ENCODE assay signal across 8 mouse cellular contexts in the genomic region with DNA sequence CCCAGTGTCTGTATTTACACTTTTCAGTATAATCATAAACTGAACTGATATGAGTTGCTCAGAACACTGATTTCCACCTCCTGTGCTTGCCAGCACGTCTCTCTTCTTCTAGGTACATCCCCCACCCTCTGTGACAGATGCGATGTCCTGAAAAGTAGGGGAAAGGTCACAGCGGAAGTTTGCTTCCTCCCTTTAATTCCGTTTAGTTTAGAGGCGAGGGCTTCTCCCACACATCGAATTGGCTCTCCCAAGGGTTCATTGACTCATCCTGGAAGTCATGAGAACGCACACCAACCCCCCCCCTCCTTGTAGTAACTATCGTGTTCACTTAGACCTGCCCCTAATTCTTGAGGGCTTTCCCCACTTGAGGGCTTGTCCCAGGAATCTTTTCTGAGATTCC. TPM values are rescaled to one million over a fixed set of nuclear protein-coding genes. Genes with fewer than 3 reads are reported as not detected.
DNase-seq lines count a peak whose midpoint lies in the region; ATAC-seq and TF ChIP-seq lines count a peak whose summit lies in the region.

No protein-coding gene starts in this region.

- TF ChIP-seq EP300 in stomach, postnatal 0 days (optimal IDR thresholded peaks at IDR 0.05) = no peak

- H3K4me1 ChIP-seq in liver, adult 2 months (ENCODE audit: control insufficient read depth, insufficient read depth, low read length) = peaks cover 10% of the 10 kb centered on the region
- 0 out of 2 replicates have a peak, but pooled peaks cover 3% of the 10 kb centered on the region for H3K4me1 ChIP-seq in stomach, postnatal 0 days (replicated peaks; ENCODE audit: control insufficient read depth, insufficient read depth)
- H3K4me1 ChIP-seq in hindbrain, embryonic 11.5 days (replicated peaks; ENCODE audit: control insufficient read depth, insufficient read depth, low read length) = no peaks in the 10 kb centered on the region

- H3K4me3 ChIP-seq in liver, adult 2 months (ENCODE audit: insufficient read depth, low read depth, low read length) = no peak overlapping the region
- no peak overlapping the region for H3K4me3 ChIP-seq in stomach, postnatal 0 days (ENCODE audit: low read depth, low read length)
- no peak overlapping the region for H3K4me3 ChIP-seq in hindbrain, embryonic 11.5 days (ENCODE audit: low read depth, low read length)

- peak overlapping the region; percentile 37; the same call in 1 of the 2 replicates for H3K9ac ChIP-seq in liver, adult 2 months (ENCODE audit: low read depth, low read length)
- H3K9ac ChIP-seq in stomach, postnatal 0 days (ENCODE audit: low read length) = no peak overlapping the region
- no peak overlapping the region for H3K9ac ChIP-seq in hindbrain, embryonic 11.5 days (ENCODE audit: low read depth, low read length)

- H3K4me2 ChIP-seq in stomach, postnatal 0 days (replicated peaks; ENCODE audit: low read depth) = peak overlapping the region; percentile 43
- H3K4me2 ChIP-seq in hindbrain, embryonic 11.5 days (replicated peaks; ENCODE audit: low read depth, low read length) = no peak overlapping the region

- H3K36me3 ChIP-seq in liver, adult 2 months (ENCODE audit: control insufficient read depth, insufficient read depth, low read length) = no peaks in the 10 kb centered on the region
- 0 out of 2 replicates have a peak, but pooled peaks cover 3% of the 10 kb centered on the region for H3K36me3 ChIP-seq in stomach, postnatal 0 days (ENCODE audit: control insufficient read depth, insufficient read depth, low read length)
- H3K36me3 ChIP-seq in hindbrain, embryonic 11.5 days (ENCODE audit: control insufficient read depth, insufficient read depth, low read length) = no peaks in the 10 kb centered on the region

- TF ChIP-seq POLR2A in liver, adult 2 months (IDR thresholded peaks at IDR 0.05; ENCODE audit: extremely low read depth, insufficient read depth, low read length) = no peak

- 0 out of 2 replicates have a peak overlapping the region, but pooled peaks have one; percentile 5 for H3K27ac ChIP-seq in liver, adult 2 months (replicated peaks; ENCODE audit: insufficient read depth, low read depth, low read length)
- no peak overlapping the region for H3K27ac ChIP-seq in stomach, postnatal 0 days (replicated peaks)
- no peak overlapping the region for H3K27ac ChIP-seq in hindbrain, embryonic 11.5 days (ENCODE audit: low read depth, low read length)

- WGBS in liver, adult 2 months = 1% methylated on average over 8 of the region's 8 CpGs
- 2% methylated on average over 8 of the region's 8 CpGs for WGBS in large intestine, adult 2 months
- WGBS in stomach, postnatal 0 days = 4% methylated on average over 8 of the region's 8 CpGs
- 18% methylated on average over 8 of the region's 8 CpGs for WGBS in hindbrain, embryonic 11.5 days

- H3K27me3 ChIP-seq in liver, adult 2 months (ENCODE audit: control insufficient read depth, insufficient read depth, low read length) = no peaks in the 10 kb centered on the region
- H3K27me3 ChIP-seq in stomach, postnatal 0 days (ENCODE audit: control insufficient read depth, insufficient read depth, low read length) = no peaks in the 10 kb centered on the region
- no peaks in the 10 kb centered on the region; the same call in 1 of the 2 replicates for H3K27me3 ChIP-seq in hindbrain, embryonic 11.5 days (ENCODE audit: control insufficient read depth, insufficient read depth, low read length)

- no peak for TF ChIP-seq CTCF in liver, adult 2 months (IDR thresholded peaks at IDR 0.05; ENCODE audit: low read depth, low read length)
- TF ChIP-seq CTCF in stomach, postnatal 0 days (IDR thresholded peaks at IDR 0.05; ENCODE audit: low read depth) = no peak

- no peak for ATAC-seq in stomach, postnatal 0 days (ENCODE audit: low FRiP score, low TSS enrichment)
- no peak for ATAC-seq in hindbrain, embryonic 11.5 days (ENCODE audit: low FRiP score)

- no peaks in the 10 kb centered on the region for H3K9me3 ChIP-seq in stomach, postnatal 0 days (ENCODE audit: control insufficient read depth, low read length)
- no peaks in the 10 kb centered on the region for H3K9me3 ChIP-seq in hindbrain, embryonic 11.5 days (ENCODE audit: control insufficient read depth, low read length)

- DNase-seq in liver, adult 2 months (ENCODE audit: extremely low read depth, low read depth, low spot score) = peak; percentile 50
- no peak for DNase-seq in liver
- DNase-seq in heart, adult 9 months (ENCODE audit: low spot score in 2 of 2) = peak; percentile 26 to 37
- peak; percentile 27 for DNase-seq in large intestine, adult 2 months (ENCODE audit: low read depth, low spot score)
- peak; percentile 23 for DNase-seq in stomach, postnatal 0 days (ENCODE audit: low spot score)
- no peak for DNase-seq in hindbrain, embryonic 11.5 days (ENCODE audit: low spot score)
- DNase-seq in spleen, postnatal 14 days (ENCODE audit: low spot score in 2 of 2) = no peak
- no peak for DNase-seq in gastrocnemius, postnatal 25 days

- H3K79me2 ChIP-seq in liver, adult 2 months (ENCODE audit: control insufficient read depth, insufficient read depth, low read length) = no peaks in the 10 kb centered on the region; the same call in 1 of the 2 replicates

RNA-seq across cellular contexts. Expression of a gene that starts 1.3 kb away (rescaled TPM):
- 2.5 and 3.3 TPM in 2 replicates for total RNA-seq in liver, adult 2 months (2014; rRNA removed)
- polyA plus RNA-seq in liver, adult 2 months (2012; rRNA removed) = 4.0 and 5.8 TPM in 2 replicates
- 11.4 and 11.5 TPM in 2 replicates for polyA plus RNA-seq in large intestine, adult 2 months (2012; rRNA removed)
- polyA plus RNA-seq in stomach, postnatal 0 days (2015; fragmentation: Nextera tagmentation; extraction: Ambion mirVana) = 29.8 and 34.1 TPM in 2 replicates
- 35.9 and 37.8 TPM in 2 replicates for polyA plus RNA-seq in hindbrain, embryonic 11.5 days (2014; fragmentation: Nextera tagmentation; extraction: Ambion mirVana)
- 1 to 10 TPM; 3.5 to 4.2 TPM for total RNA-seq in gastrocnemius, postnatal 25 days (2021)

RNA-seq across cellular contexts. Expression of a gene that starts 8.4 kb away (rescaled TPM):
- not detected in 2 replicates for total RNA-seq in liver, adult 2 months (2014; rRNA removed)
- polyA plus RNA-seq in liver, adult 2 months (2012; rRNA removed) = 0.24 TPM in 1 of 2 replicates, not detected in the other
- 0.38 and 0.81 TPM in 2 replicates for polyA plus RNA-seq in large intestine, adult 2 months (2012; rRNA removed)
- polyA plus RNA-seq in stomach, postnatal 0 days (2015; fragmentation: Nextera tagmentation; extraction: Ambion mirVana) = 0.11 TPM in 1 of 2 replicates, not detected in the other
- 1.0 TPM in 1 of 2 replicates, not detected in the other for polyA plus RNA-seq in hindbrain, embryonic 11.5 days (2014; fragmentation: Nextera tagmentation; extraction: Ambion mirVana)
- not detected for total RNA-seq in gastrocnemius, postnatal 25 days (2021)

RNA-seq across cellular contexts. Expression of a gene that starts 48.0 kb away (rescaled TPM):
- not detected in 2 replicates for total RNA-seq in liver, adult 2 months (2014; rRNA removed)
- polyA plus RNA-seq in liver, adult 2 months (2012; rRNA removed) = not detected in 2 replicates
- not detected in 2 replicates for polyA plus RNA-seq in large intestine, adult 2 months (2012; rRNA removed)
- not detected in 2 replicates for polyA plus RNA-seq in stomach, postnatal 0 days (2015; fragmentation: Nextera tagmentation; extraction: Ambion mirVana)
- not detected in 2 replicates for polyA plus RNA-seq in hindbrain, embryonic 11.5 days (2014; fragmentation: Nextera tagmentation; extraction: Ambion mirVana)
- total RNA-seq in gastrocnemius, postnatal 25 days (2021) = not detected

RNA-seq across cellular contexts. Expression of a gene that starts 54.8 kb away (rescaled TPM):
- 1.1 and 2.6 TPM in 2 replicates for total RNA-seq in liver, adult 2 months (2014; rRNA removed)
- polyA plus RNA-seq in liver, adult 2 months (2012; rRNA removed) = 3.4 and 5.2 TPM in 2 replicates
- 17.5 and 22.2 TPM in 2 replicates for polyA plus RNA-seq in large intestine, adult 2 months (2012; rRNA removed)
- polyA plus RNA-seq in stomach, postnatal 0 days (2015; fragmentation: Nextera tagmentation; extraction: Ambion mirVana) = 26.9 and 28.0 TPM in 2 replicates
- polyA plus RNA-seq in hindbrain, embryonic 11.5 days (2014; fragmentation: Nextera tagmentation; extraction: Ambion mirVana) = 34.5 and 39.4 TPM in 2 replicates
- 10 to 100 TPM; 13.6 to 15.5 TPM for total RNA-seq in gastrocnemius, postnatal 25 days (2021)

Comparison
In these comparisons a context has a peak if more than half of its experiments do, and no peak if none do; other contexts are left out.
1. DNase-seq: peak in liver, adult 2 months (single experiment), heart, adult 9 months (2 of 2), large intestine, adult 2 months (single experiment) and stomach, postnatal 0 days (single experiment); none in liver (single experiment), hindbrain, embryonic 11.5 days (single experiment), spleen, postnatal 14 days (0 of 2) and gastrocnemius, postnatal 25 days (single experiment).